Mouse (Mus musculus): ENCODE data around the gene Xylb.
A peak's percentile ranks its signal among the peaks of the same experiment; 100 is the strongest.

Xylb gene

DNA sequence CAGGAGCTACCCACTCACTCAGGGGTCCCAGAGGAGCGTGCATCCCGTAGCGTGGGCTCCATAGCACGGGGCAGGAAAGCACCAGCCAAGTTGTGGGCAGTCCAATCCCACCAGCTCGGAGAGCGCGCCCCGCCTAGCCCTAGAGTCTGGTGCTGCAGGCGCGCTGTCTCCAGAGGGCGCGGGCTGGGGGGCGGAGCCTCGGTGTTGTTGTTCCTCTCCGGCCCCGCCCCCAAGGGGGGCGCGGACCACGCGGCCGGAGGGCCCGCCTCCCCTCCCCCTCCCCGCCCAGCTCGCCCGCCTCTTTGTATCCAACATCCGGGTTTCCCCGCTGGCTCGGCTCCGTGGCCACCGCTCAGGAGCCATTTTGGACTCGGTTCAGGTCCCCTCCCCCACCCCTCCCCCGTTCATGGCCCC is 44.6 kb downstream of the Xylb start, which contains the start of gene Acvr2b:
Gene Acvr2b, plus strand, starts transcription at position 318 of the 414 bp plus-strand sequence.
- peak; percentile 53 for DNase-seq (ENCODE audit: low read depth)

GRCm38 (mm10) chr9:119402253-119403235 is 45.4 kb downstream of the Xylb start:
- no peak for DNase-seq (ENCODE audit: low read depth)

DNA sequence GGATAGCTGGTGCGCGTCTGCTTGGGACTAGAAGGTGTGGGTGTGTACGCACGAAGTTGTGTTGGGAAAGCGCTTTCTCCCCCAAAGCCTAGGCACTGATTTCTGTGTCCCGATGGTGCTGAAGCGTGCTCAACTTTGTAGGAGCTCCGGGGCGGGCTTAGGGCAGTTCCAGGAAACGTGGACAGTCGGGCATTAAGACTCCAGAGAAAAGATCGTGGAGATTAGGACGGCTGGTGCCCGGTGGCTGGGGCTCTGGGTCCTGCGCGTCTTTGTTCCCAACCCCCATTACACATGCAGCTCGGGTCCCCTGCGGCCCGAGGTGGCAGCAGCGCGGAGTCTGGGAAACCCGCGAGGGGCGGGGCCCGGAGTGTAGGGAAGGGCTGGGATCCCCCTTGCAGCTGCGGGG is 46.1 kb downstream of the Xylb start:
- DNase-seq (ENCODE audit: low read depth), result no peak

DNA sequence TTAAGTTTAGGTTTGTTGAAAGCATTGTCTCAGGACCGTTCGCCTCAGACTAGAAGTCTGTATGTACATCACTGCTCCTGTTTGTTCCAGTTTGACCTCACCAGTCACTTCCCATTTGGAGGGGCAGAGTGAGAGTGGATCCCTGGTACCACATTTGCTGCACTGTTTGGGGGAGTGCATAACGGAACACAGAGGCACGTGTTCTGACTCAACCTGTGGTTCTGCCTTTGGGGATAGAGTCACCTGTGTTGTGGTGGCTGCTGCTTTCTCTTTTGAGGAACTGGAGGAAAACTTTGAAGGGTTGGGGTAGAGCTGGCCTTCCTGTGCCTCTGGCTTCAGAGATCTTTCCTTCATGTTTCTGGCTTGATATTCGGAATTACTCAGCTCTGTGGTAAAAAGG is 46.9 kb downstream of the Xylb start:
- DNase-seq (ENCODE audit: low read depth), result no peak

DNA sequence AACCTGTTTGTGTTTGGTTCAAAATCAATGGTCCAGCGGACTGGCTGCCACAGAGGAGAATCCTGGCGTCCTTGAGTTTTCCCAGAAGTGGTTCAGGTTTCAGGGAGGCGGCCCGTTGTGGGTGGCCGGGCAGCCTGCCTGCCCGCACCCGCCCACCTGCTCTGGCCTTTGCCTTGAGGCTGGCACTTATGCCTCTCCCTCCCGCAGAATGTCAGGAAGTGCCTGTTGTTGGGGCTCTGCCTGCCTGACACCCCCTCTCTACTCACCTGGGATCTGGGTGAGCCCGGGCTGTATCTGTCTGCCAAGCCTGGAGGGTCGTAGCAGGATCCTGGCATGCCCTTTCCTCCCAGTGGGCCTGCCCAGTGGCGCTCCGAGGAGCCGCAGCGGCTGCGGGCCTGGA is 50.7 kb downstream of the Xylb start:
- no peak for DNase-seq (ENCODE audit: low read depth)

- no peak for DNase-seq (ENCODE audit: low read depth)
Observed at GRCm38 (mm10) chr9:119408898-119409664, 51.9 kb downstream of the Xylb start.

GRCm38 (mm10) chr9:119409864-119410263 is 52.7 kb downstream of the Xylb start:
- DNase-seq (ENCODE audit: low read depth), result no peak

DNA sequence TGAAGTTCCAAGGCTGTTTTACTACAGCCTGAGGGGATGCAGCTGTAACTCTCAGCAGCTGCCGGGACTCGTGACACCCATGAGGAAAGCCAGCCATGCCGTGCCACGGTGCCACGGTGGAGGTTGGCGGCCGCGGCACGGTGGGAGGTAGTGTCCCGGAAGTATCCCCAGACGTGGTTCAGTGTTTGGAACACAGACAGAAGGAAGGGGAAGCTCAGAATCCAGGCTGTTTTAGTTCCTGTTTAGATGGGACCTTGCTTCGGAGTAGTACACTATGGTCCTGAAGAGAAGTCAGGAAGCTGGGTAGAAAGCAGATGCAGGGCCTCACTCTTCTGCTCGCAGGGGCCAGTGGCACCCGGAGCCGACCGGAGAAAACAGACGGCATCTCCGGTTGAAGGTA is 60.8 kb downstream of the Xylb start:
- no peak for DNase-seq (ENCODE audit: low read depth)

- DNase-seq (ENCODE audit: low read depth), result no peak
Observed at GRCm38 (mm10) chr9:119419852-119420438, 62.8 kb downstream of the Xylb start.

GRCm38 (mm10) chr9:119425217-119425975 is 68.2 kb downstream of the Xylb start:
- peak; percentile 57 for DNase-seq (ENCODE audit: low read depth)

DNA sequence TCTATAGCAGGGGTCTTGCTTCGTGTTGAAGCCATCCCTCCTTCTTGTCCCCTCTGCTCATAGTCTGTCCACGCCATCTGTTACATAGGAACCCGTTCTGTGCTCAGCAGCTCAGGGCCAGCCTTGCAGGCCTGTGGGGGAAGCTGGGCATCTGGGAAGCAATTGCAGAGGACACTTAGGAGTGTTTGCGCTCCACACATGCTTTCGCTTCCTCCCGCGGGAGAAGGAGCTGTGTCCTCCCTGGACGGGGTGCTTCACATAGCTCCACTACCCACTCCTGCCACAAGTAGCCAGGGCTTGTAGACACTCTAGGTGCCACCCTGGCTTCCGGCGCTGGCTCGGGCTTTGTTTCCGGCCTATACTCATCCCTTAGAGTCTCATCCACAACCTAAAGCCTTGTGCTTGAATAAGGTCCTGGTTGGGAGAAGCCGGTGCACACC is 68.8 kb downstream of the Xylb start:
- DNase-seq (ENCODE audit: low read depth), result no peak

GRCm38 (mm10) chr9:119426483-119426882 is 69.3 kb downstream of the Xylb start:
- no peak for DNase-seq (ENCODE audit: low read depth)

- peak; percentile 40 for DNase-seq (ENCODE audit: low read depth)
Observed at GRCm38 (mm10) chr9:119430311-119430710, 73.1 kb downstream of the Xylb start.

- no peak for DNase-seq (ENCODE audit: low read depth)
Observed at GRCm38 (mm10) chr9:119435855-119436254, 78.7 kb downstream of the Xylb start.

DNA sequence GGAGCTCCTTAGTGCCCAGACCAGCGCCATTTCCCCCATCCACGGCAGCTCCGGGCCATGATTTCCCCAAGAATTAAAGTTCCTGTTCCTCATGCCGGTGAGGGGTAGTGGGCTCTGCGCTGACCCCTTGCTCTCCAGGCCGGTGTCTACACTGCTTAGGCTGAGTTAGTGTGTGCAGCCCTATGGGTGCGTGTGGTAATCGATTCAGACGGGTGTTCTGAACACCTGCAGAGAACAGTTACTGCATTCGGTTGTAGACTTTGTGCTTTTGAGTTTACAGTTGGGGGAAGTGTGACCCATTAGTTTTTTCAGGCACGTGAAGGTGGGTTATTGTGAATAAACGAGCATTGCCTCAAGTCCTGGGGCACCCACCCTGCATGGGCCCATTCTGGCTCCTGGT is 80.9 kb downstream of the Xylb start:
- no peak for DNase-seq (ENCODE audit: low read depth)

GRCm38 (mm10) chr9:119438498-119439000 is 81.4 kb downstream of the Xylb start:
- DNase-seq (ENCODE audit: low read depth), result no peak
